Mouse (Mus musculus) urinary bladder, adult 18-20 months (tissue): ENCODE measurements around the gene Galnt7.

Experiments used
- DNase-seq, 2 experiments: peaks; one replicate each; pipeline ENCODE4 v3.0.0; 2022; ENCODE audit warnings: low spot score in 2 of 2, mixed read lengths in 2 of 2

Gene Galnt7

DNA sequence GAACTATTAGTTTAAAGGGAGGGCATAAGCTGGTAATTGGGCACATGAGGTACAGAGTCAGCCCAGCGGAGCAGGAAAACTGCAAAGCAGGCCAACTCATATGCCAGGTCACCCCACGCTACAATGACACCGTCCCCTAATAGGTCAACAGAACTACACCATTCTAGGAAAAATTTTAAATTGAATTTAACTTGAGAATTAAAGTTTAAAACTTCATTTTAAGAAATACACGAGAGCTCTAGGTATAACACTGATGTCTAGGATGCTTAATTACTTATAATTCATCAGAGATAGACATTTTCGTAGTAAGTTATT, 67.7 kb downstream of the Galnt7 start:
- DNase-seq, result no peak

GRCm38 (mm10) chr8:57584416-57585127, 68.3 kb downstream of the Galnt7 start:
- no peak for DNase-seq

GRCm38 (mm10) chr8:57579845-57580244, 73.0 kb downstream of the Galnt7 start:
- DNase-seq, result no peak

DNA sequence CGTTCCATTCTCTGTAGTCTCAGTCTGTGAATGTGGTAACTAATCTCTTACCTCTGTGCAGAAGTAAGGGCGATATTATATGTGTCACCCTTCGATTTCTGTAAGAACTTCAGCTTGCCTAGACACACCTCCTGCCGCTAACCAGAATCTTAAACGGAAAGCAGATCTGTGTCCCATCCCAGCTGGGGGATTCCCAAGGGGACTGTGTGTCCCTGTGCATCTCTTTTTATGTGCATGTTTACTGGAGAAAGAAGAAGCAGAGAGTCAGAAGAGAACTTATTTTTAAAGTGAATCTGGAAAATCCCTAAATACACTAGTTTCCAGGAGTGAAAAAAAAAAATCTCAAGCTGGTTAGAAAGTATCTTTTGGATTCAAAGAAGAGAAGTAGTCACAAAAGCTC, 75.5 kb downstream of the Galnt7 start:
- DNase-seq, result no peak

DNA sequence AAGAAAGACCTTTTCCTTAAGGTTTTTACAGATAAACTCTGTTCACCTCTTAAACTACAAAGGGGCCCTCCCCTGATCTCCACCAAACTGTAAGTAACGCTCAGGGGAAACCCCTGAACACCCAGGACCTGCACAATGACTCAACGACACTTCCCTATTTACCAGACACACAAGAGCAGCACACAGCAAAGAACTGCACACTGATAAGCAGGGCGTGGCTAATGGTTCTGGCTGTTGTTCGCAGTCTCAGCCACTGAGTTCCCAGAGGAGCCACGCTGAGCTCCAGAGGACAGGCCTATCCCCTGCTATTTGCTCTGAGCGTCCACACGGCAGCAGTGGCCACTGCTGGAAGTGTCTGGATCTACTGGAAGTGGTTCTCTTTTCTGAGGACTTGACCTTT, 76.6 kb downstream of the Galnt7 start:
- DNase-seq, result peak; percentile 36 to 48

- no peak for DNase-seq
Observed at GRCm38 (mm10) chr8:57575336-57575735, 77.5 kb downstream of the Galnt7 start.

DNA sequence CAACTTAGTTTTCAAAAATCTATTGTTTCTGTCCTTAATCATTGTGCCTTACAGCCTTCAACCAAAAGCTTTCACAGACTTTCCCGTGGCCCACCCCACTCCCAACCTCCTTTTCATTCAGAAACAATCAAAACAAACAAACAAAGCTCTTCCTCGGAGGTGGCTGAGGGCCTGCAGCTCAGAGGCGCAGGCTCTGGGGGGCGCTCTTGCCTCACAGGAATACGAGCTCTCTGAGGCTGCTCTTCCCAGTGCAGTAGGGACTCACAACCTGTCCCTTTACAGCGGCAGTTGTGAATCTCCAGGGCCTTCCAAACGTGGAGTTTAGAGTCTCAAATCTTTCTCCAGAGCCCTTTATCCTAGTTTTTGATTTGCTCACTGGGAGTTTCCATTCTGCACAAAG, 78.4 kb downstream of the Galnt7 start:
- peak; percentile 19 to 39 for DNase-seq

DNA sequence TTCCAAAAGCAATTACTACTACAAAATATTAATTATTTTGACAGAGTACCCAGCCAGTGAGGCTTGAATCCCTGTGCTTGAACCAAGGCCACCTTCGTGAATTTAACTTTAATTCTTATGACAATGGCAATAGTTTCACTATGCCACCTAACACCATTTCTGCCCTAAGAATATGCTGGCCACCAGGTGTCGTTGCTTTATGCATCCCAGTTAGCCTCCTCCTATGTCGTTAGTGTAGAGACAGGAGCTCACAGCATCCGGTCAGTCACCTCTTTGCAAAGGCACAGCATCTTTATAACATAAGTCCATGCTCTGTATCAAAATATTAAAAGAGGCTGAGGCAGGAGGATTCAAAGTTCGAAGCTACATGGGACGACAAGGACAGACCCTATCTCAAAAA, 79.0 kb downstream of the Galnt7 start:
- no peak for DNase-seq

- DNase-seq, result no peak
Observed at GRCm38 (mm10) chr8:57569886-57570285, 82.9 kb downstream of the Galnt7 start.

DNA sequence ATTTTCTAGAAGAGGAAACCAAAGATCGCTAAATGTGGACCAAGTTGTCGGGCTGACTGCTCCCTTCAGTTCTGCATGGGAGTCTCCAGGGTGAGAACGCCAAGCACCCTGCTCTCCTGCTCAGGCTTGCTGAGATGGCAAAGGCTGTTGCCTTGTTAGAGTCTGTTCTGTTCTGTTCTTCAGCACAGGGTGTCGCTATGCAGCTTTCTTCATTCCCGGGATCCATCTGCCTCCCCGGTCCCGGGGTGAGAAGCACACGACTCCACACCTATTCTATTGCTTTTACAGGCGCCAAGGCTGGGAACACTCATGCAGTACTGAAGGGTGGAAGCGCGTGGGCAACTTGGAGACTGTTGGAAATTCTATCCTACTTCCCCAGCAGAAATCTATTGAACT, 83.4 kb downstream of the Galnt7 start:
- DNase-seq, result no peak

- no peak for DNase-seq
Observed at GRCm38 (mm10) chr8:57568633-57569399, 84.0 kb downstream of the Galnt7 start.

DNA sequence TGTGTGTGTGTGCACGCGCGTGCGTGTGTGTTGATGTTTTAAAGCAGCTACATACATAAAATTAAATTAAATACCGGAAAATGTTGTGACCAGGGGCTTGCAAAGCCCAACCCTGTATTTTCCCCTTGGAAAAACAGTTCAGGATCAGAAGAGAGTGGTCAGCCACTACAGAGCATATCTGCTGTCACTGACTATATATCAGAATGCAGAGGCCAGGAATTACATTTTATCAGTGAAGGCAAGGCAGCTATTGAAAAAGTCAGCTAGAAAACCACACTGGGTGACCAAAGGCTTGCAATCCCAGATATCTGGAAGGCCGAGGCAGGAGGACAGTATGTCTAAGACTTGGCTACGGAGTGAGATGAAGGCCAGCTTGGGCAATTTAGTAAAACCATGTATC, 84.8 kb downstream of the Galnt7 start:
- no peak for DNase-seq

DNA sequence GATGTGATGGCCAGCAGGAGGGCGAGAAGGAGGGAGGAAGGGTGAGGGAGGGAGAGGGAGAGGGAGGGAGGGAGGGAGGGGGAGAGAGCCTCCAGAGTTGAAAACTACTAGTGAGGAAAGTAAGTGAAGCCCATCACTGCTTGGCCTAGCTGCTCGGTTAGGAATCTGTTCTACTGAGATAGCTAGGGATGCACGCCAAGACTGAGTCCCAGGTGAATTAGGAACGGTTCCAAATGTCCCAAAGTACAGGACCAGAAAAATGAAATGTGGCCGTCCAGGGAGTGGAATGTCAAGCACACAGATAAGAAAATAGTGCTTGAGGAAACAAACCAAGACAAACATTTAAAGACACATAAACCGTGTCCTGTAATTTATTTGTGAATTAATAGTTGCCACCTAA, 87.8 kb downstream of the Galnt7 start:
- no peak for DNase-seq

GRCm38 (mm10) chr8:57563726-57564125, 89.1 kb downstream of the Galnt7 start:
- no peak for DNase-seq

GRCm38 (mm10) chr8:57562741-57563140, 90.1 kb downstream of the Galnt7 start:
- no peak for DNase-seq

- DNase-seq, result no peak
Observed at GRCm38 (mm10) chr8:57560926-57561325, 91.9 kb downstream of the Galnt7 start.

- no peak for DNase-seq
Observed at GRCm38 (mm10) chr8:57552102-57553032, 100.5 kb downstream of the Galnt7 start.

GRCm38 (mm10) chr8:57547581-57547980, 105.3 kb downstream of the Galnt7 start:
- DNase-seq, result no peak

GRCm38 (mm10) chr8:57546834-57547233, 106.0 kb downstream of the Galnt7 start:
- DNase-seq, result no peak

- DNase-seq, result no peak
Observed at GRCm38 (mm10) chr8:57546401-57546800, 106.4 kb downstream of the Galnt7 start.

DNA sequence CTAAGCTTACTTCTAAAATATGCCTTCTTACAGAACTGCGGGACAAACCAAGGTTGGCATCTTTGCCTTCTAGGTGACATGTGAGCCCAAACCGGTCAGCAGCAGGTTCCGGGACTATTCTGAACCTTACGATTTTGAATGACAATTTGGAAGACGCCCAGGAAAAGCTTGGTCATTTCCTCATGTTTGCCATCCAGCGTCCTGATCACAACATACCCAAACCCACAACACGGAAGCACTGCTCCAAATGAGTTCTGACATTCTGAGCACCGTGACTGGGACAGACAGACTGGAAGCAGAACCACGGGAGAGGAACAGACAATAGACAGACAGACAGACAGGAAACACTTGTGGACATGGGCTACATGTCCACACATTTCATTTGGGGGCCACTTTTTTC, 111.4 kb downstream of the Galnt7 start:
- DNase-seq, result no peak

DNA sequence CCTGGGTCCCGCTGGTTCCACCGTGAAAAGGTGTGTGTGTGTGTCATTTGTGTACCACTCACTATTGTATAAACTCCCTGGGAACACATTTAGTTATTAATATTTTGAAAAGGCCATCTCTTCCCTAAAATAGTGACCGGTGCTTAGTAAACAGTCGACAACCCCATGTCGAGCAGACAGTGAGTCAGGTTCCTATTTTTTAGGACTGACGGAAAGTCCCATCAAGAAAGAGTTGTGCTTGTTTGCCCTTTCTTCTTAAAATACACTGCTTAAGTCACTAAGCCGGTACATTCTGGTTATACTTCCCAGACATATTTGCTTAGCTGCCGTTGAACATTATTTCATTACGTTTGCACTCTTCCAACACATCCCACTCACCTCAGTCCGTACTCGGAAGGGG, 111.9 kb downstream of the Galnt7 start:
- no peak for DNase-seq
